Mouse (Mus musculus): ENCODE data around the gene Asb13. TPM values are rescaled to one million over a fixed set of nuclear protein-coding genes. Genes with fewer than 3 reads are reported as not detected.

The Asb13 gene
- polyA plus RNA-seq (2016; fragmentation: Nextera tagmentation; extraction: Ambion mirVana), result 15.2 and 16.7 TPM in 2 replicates

DNA sequence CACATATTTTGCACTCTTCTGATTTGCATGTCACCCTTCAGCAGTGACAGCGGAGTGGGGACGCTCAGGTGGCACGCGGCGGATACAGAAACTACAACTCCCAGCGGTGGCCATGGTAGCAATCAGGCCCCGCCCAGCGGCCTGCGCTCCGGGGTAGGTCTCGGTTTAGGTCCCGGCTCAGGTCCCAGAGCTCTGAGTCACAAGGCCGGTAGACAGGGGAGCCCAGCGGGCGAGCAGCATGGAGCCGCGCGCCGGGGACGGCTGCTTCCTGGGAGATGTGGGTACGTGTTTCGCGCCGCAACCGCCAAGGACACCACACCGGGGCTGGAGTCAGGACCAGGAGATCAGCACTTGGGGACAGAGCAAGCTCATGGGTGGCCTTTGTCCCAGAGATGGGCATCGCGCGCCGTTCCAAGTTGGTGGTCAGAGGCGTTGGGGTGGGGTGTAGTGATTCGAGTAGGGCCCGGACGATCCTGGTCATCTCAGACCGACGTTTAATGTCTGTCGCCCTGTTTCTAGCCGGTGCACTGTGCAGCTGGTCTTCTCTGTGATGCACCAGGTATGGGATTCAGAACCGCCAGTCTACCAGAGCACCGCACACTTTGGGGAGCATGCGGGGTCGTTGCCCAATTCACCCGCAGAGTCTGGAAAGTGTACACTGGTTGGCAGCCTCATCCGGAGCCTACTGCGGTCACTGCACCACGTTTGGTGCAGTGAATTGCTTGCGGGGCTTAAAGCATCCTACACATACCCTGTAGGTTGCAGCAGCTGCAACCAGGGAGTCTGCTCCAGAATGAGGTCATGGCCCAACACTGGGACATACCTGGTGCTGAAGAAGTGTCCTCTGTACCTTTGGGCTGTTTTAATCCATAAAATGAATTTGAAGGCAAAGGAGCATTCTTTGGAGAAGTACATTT lies at the start of gene Asb13:
TSS of gene Asb13 (plus strand) at position 138 of the 917 bp plus-strand sequence.
- Histone ChIP-seq H3K4me3 (peak within 1 kb of the TSS; percentile 77), H3K27ac (replicated peaks) (peak within 1 kb of the TSS; percentile 89), H3K27me3 (ENCODE audit: low read depth, poor library complexity, severe bottlenecking) (peaks cover 13% of the 10 kb centered on the region), H3K36me3 (no peaks in the 10 kb centered on the region), H3K4me1 (peaks cover 4% of the 10 kb centered on the region; the same call in 1 of the 2 replicates), H3K9me3 (replicated peaks) (no peaks in the 10 kb centered on the region)
- under 1% methylated on average over 47 of the region's 47 CpGs for WGBS
- DNase-seq (ENCODE audit: low spot score), result peak; percentile 79

DNA sequence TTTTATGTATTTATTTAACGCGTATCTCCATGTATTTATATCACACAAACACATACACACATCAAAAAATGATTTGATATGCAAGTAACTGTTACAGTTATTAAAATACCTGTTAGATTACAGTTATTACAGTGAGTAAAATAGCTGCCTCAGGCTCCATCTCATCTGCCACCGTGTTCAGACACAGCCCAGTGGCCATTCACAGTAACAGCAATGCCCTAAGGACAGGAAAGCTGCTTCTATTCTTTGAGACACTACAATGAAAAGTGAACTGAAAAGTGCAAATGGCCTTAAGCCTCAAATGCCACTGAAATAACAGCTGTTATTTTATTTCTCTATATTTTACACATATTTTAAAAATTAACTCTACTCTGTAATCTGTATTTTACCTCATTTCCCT lies 43.0 kb upstream of the Asb13 start:
- H3K9me3 ChIP-seq (replicated peaks), result no peaks in the 10 kb centered on the region
- 90% methylated on average over 3 of the region's 3 CpGs for WGBS
- no peak overlapping the region for H3K27ac ChIP-seq (replicated peaks)
- no peak overlapping the region for H3K4me3 ChIP-seq
- H3K4me1 ChIP-seq, result no peaks in the 10 kb centered on the region
- H3K27me3 ChIP-seq (ENCODE audit: low read depth, poor library complexity, severe bottlenecking), result no peaks in the 10 kb centered on the region
- no peak for DNase-seq (ENCODE audit: low spot score)
- H3K36me3 ChIP-seq, result peaks cover 93% of the 10 kb centered on the region

DNA sequence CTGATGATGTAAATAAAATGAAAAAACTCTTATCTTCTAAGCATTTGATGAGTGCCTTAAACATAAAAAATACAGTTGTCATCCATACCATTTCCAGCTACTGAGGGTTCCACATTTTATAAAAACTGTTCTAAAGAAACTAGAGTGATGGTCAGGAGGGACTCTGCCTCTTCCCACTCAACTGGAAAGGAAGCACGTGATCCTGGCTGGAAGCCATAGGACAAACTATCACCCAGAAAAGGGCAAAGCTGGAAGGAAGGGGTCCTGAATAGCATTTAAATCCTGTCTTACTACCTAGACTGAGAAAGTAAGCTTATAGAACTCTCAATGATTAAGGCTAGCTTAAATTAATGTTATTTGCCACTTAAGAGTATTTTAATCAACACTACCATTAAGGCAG lies 39.5 kb upstream of the Asb13 start:
- no peak for DNase-seq (ENCODE audit: low spot score)
- no peak overlapping the region for H3K27ac ChIP-seq (replicated peaks)

DNA sequence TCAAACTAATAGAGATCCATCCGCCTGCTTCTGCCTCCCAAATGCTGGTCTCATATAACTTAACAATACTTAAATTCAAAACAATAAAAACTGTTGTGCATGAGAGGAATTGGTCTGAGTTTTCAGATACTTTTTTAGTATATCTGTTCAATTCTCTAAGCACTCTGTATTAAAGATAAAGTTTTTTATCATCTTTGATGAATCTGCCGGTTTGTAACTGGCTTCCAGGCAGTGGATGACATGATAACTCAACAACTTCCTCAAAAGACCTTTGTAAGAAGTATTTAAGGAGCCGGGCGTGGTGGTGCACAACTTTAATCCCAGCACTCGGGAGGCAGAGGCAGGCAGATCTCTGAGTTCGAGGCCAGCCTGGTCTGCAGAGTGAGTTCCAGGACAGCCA lies 37.6 kb upstream of the Asb13 start:
- H3K4me1 ChIP-seq, result no peaks in the 10 kb centered on the region
- no peak overlapping the region for H3K27ac ChIP-seq (replicated peaks)
- DNase-seq (ENCODE audit: low spot score), result no peak
- WGBS, result 97% methylated on average over 6 of the region's 6 CpGs
- peaks cover 83% of the 10 kb centered on the region for H3K36me3 ChIP-seq
- H3K9me3 ChIP-seq (replicated peaks), result no peaks in the 10 kb centered on the region
- no peaks in the 10 kb centered on the region for H3K27me3 ChIP-seq (ENCODE audit: low read depth, poor library complexity, severe bottlenecking)
- no peak overlapping the region for H3K4me3 ChIP-seq

More for the DNA sequence above, 39.5 kb upstream of the Asb13 start:
- Histone ChIP-seq H3K4me3 (no peak overlapping the region), H3K27me3 (ENCODE audit: low read depth, poor library complexity, severe bottlenecking) (no peaks in the 10 kb centered on the region), H3K4me1 (no peaks in the 10 kb centered on the region), H3K36me3 (peaks cover 91% of the 10 kb centered on the region), H3K9me3 (replicated peaks) (no peaks in the 10 kb centered on the region)
- WGBS, result 90% methylated on average over 1 of the region's 1 CpGs

DNA sequence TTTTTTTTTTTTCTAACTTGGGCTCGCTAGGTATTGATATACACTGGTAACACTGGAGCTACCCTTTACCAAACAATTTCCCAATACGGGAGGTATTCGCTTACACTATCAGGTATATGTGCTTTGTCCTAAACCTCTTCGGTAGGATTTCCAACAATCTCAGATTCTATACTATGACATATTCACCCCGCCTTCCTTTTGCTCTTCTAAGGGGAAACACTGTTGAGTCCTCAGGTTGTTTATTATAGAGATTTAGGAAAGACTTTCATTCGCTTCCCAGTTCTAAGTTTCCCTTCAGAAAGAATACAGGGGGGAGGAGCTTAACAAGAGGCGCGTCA lies 24.1 kb upstream of the Asb13 start:
- H3K27me3 ChIP-seq (ENCODE audit: low read depth, poor library complexity, severe bottlenecking), result 0 out of 2 replicates have a peak, but pooled peaks cover 4% of the 10 kb centered on the region
- H3K9me3 ChIP-seq (replicated peaks), result peaks cover 3% of the 10 kb centered on the region; the same call in 1 of the 2 replicates
- H3K27ac ChIP-seq (replicated peaks), result peak overlapping the region; percentile 92
- peaks cover 11% of the 10 kb centered on the region for H3K4me1 ChIP-seq
- H3K4me3 ChIP-seq, result peak overlapping the region; percentile 87
- no peak for DNase-seq (ENCODE audit: low spot score)
- 0 out of 2 replicates have a peak, but pooled peaks cover 2% of the 10 kb centered on the region for H3K36me3 ChIP-seq
- WGBS, result 32% methylated on average over 8 of the region's 8 CpGs

DNA sequence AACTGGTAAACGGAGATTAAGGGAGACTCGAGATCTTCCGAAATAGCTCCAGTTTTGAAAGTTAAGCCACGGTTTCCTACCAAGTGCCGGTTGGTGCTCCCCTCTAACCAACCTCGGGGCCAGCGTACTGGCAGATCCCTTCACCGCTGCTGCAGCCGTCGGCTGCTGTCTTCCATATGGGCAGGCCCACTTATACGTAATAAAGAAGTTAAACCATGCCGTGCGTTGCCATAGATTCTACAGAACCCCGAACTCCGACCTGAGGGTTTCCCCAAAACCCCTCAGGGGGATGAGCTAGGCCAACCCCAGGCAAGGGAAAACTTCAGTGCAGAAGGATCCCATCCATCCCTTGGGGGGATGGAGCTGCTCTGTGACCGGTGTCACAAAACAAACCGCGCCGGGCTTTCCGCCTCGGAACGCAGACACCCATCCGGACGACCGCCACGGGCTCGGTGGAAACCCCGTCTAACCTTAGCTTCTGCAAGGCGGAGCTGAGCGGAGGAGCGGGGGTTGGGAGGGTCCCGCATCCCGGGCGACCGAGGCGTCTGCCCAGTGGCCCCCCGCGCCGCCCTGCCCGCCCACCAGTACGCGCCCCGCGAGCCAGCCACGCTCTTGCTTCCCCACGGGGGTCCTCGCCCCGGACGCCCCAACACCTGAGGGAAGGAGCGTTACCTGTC lies 23.6 kb upstream of the Asb13 start:
- Histone ChIP-seq H3K4me3 (peak overlapping the region; percentile 87), H3K27ac (replicated peaks) (peak overlapping the region; percentile 92), H3K27me3 (ENCODE audit: low read depth, poor library complexity, severe bottlenecking) (0 out of 2 replicates have a peak, but pooled peaks cover 4% of the 10 kb centered on the region), H3K4me1 (peaks cover 11% of the 10 kb centered on the region), H3K9me3 (replicated peaks) (peaks cover 3% of the 10 kb centered on the region; the same call in 1 of the 2 replicates), H3K36me3 (0 out of 2 replicates have a peak, but pooled peaks cover 2% of the 10 kb centered on the region)
- no peak for DNase-seq (ENCODE audit: low spot score)
- under 1% methylated on average over 49 of the region's 50 CpGs for WGBS

DNA sequence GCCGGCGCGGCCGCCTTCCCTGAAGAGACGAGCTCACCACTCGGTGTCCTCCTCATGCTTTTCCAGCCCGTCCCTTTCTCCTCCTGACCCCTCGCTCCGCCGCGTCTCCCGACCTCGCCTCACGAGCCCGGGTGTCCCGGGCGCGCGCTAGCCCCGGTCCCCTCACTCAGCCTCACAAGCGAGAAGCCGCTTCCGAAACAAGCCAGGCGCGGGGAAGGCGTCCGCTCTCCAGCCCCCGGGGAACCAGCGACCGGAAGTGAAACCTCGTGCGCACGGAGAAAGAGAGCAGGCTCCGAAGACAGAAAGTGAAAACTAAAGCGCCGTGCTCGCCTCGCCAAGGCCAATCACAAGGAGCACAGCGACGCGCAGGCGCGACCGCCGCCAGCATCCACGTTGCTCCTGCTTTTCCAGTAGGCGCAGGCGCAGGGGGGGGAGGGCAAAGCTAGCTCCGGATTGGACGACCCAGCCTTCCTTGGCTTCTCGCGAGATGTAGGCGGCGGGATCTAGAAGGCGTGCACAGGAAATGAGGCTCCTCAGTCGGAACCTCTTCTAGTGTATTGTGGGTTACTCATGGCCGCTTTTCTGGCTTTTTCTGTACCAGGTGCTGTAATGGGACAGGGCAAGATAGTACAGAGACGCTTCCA lies 22.9 kb upstream of the Asb13 start, which contains the start of gene Fam208b:
TSS of gene Fam208b (minus strand) at position 314 of the 644 bp plus-strand sequence.
- peak; percentile 99 for DNase-seq (ENCODE audit: low spot score)
- Histone ChIP-seq H3K4me1 (peaks cover 11% of the 10 kb centered on the region), H3K27me3 (ENCODE audit: low read depth, poor library complexity, severe bottlenecking) (0 out of 2 replicates have a peak, but pooled peaks cover 4% of the 10 kb centered on the region), H3K27ac (replicated peaks) (peak within 1 kb of the TSS; percentile 92), H3K4me3 (peak within 1 kb of the TSS; percentile 87), H3K9me3 (replicated peaks) (peaks cover 3% of the 10 kb centered on the region; the same call in 1 of the 2 replicates), H3K36me3 (0 out of 2 replicates have a peak, but pooled peaks cover 2% of the 10 kb centered on the region)
- under 1% methylated on average over 57 of the region's 58 CpGs for WGBS

DNA sequence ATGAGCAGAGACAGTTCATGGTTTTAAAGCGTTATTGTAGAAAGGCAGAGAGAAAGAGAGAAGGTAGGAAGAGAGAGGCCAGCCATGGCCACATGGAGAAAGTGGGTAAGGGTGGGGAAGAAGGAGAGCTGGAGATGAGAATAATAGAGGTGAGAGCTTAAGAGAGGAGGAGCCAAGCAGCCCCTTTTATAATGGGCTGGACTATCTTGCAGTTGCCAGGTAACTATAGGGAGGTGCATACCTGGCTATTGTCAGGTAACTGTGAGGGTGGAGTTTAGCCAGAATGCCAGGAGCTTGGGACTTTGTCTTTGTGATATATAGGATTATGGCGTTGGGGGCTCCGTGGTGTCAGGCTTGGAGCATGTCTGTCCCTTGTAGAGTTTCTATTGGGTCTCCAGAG lies 6.7 kb upstream of the Asb13 start:
- no peak overlapping the region for H3K27ac ChIP-seq (replicated peaks)
- 0 out of 2 replicates have a peak, but pooled peaks cover 11% of the 10 kb centered on the region for H3K9me3 ChIP-seq (replicated peaks)
- no peaks in the 10 kb centered on the region for H3K27me3 ChIP-seq (ENCODE audit: low read depth, poor library complexity, severe bottlenecking)
- DNase-seq (ENCODE audit: low spot score), result no peak
- H3K4me3 ChIP-seq, result no peak overlapping the region
- no peaks in the 10 kb centered on the region for H3K36me3 ChIP-seq
- no peaks in the 10 kb centered on the region for H3K4me1 ChIP-seq
- 66% methylated on average over 3 of the region's 3 CpGs for WGBS

DNA sequence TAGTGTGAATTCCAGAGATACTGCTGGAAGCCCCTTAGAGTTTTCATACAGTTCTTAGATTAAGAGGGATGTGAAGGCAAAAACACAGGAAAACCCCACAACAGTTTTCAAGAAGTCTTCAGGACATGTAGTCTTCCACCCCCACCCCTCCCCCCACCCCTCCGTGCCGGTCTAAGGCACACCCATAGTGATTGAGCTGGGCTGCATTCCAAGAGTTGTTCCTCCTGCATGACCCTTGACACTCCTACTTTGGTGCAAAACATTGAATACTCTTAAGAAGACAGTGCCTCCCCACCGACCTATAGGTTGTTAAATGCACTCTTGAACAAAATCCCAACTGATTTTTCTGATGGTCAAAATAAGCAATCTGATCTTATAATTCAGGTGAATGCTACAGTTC lies 5.7 kb upstream of the Asb13 start:
- H3K4me1 ChIP-seq, result no peaks in the 10 kb centered on the region
- peaks cover 7% of the 10 kb centered on the region for H3K27me3 ChIP-seq (ENCODE audit: low read depth, poor library complexity, severe bottlenecking)
- 30% methylated on average over 3 of the region's 3 CpGs for WGBS
- H3K9me3 ChIP-seq (replicated peaks), result 0 out of 2 replicates have a peak, but pooled peaks cover 8% of the 10 kb centered on the region
- no peak overlapping the region for H3K27ac ChIP-seq (replicated peaks)
- DNase-seq (ENCODE audit: low spot score), result no peak
- H3K4me3 ChIP-seq, result no peak overlapping the region
- no peaks in the 10 kb centered on the region for H3K36me3 ChIP-seq

DNA sequence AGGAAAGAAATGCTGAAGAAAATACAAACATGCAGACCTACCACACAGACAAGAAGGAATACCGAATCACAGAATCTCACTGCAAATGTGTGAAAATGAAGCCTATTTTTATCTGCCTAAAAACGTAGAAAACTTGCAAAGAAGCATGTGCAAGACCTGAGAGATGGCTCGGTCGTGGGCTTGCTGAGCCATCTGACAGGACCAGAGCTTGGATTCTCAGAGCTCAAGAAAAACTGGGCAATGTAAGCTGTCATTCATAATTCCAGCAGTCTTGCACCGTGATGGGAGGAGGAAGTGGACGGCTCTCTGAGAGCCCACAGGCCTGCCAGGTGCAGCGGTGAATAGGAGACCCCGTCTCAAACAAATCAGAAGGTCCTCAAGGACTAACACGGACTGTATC lies 1.3 kb upstream of the Asb13 start:
- no peak for DNase-seq (ENCODE audit: low spot score)
- 88% methylated on average over 9 of the region's 9 CpGs for WGBS
- Histone ChIP-seq H3K9me3 (replicated peaks) (no peaks in the 10 kb centered on the region), H3K4me3 (no peak overlapping the region), H3K36me3 (no peaks in the 10 kb centered on the region), H3K27ac (replicated peaks) (no peak overlapping the region), H3K4me1 (peaks cover 4% of the 10 kb centered on the region; the same call in 1 of the 2 replicates), H3K27me3 (ENCODE audit: low read depth, poor library complexity, severe bottlenecking) (peaks cover 13% of the 10 kb centered on the region)

DNA sequence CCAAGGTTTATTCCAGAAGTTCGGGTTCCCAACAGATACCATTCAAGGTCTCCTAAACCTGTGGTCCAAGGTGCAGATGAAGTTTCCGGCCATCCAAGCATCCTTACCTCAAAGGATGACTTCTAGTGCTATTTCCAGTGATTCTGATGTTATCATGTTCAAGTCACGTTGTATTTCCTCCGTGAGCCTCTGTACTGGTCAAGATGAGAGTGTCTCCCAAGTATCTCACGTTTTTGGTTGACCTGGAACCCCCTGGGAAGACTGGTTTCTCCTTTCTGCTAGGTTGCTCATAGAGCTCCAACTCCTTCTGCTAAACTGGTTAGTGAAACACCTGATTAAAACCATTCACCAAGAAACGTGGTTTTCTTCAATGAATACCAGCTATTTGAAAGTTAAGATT lies 701 bp upstream of the Asb13 start:
- Histone ChIP-seq H3K4me3 (no peak overlapping the region), H3K27ac (replicated peaks) (no peak overlapping the region), H3K9me3 (replicated peaks) (no peaks in the 10 kb centered on the region), H3K36me3 (no peaks in the 10 kb centered on the region), H3K4me1 (peaks cover 4% of the 10 kb centered on the region; the same call in 1 of the 2 replicates), H3K27me3 (ENCODE audit: low read depth, poor library complexity, severe bottlenecking) (peaks cover 13% of the 10 kb centered on the region)
- WGBS, result 46% methylated on average over 6 of the region's 6 CpGs
- DNase-seq (ENCODE audit: low spot score), result no peak

DNA sequence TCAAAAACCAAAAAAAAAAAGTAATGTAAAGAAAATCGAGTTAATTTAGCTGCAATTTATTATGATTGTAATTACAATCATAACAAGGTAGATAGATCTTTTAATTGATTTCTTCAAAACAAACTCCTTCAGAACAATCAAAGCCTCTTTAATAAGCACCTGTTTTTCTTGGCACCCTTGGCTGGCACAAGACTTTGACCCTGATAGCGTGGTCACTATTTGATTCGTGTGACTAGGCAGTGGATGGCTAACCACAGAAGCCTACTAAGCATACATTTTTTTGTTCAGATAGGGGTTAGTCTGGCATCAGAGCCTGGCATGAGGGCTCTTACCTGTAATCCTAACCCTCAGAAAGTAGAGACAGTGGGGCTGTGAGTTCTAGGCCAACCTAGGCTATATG lies 1.2 kb downstream of the Asb13 start:
- no peak for DNase-seq (ENCODE audit: low spot score)
- 90% methylated on average over 3 of the region's 3 CpGs for WGBS
- H3K4me1 ChIP-seq, result peaks cover 4% of the 10 kb centered on the region; the same call in 1 of the 2 replicates
- H3K36me3 ChIP-seq, result no peaks in the 10 kb centered on the region
- H3K4me3 ChIP-seq, result no peak overlapping the region
- H3K27ac ChIP-seq (replicated peaks), result no peak overlapping the region
- peaks cover 13% of the 10 kb centered on the region for H3K27me3 ChIP-seq (ENCODE audit: low read depth, poor library complexity, severe bottlenecking)
- H3K9me3 ChIP-seq (replicated peaks), result no peaks in the 10 kb centered on the region

All from midbrain, embryonic 10.5 days (tissue).